Mouse (Mus musculus) erythroblast, embryonic 14.5 days (primary cell): ENCODE measurements around the gene Fam129a. TPM values are rescaled to one million over a fixed set of nuclear protein-coding genes. Genes with fewer than 3 reads are reported as not detected.

ENCODE experiments used
- H3K27me3 ChIP-seq: 2 replicates; pipeline ENCODE4 v1.6.1; 2012; ENCODE audit warnings: inconsistent platforms; ENCODE audit not compliant: control insufficient read depth
- H3K36me3 ChIP-seq: 2 replicates; pipeline ENCODE4 v1.6.1; 2012; ENCODE audit warnings: mild to moderate bottlenecking, inconsistent platforms; ENCODE audit not compliant: control insufficient read depth
- H3K4me1 ChIP-seq: 2 replicates; pipeline ENCODE4 v1.6.1; 2012; ENCODE audit warnings: inconsistent platforms; ENCODE audit not compliant: control insufficient read depth
- H3K4me3 ChIP-seq: replicated peaks from 2 replicates; pipeline ENCODE3; 2012; ENCODE audit warnings: moderate library complexity, mild to moderate bottlenecking, inconsistent platforms
- H3K9me3 ChIP-seq: 2 replicates; pipeline ENCODE4 v1.6.1; 2012; ENCODE audit warnings: low read length, inconsistent platforms, mixed read lengths; ENCODE audit not compliant: control insufficient read depth
- GATA1 ChIP-seq: IDR thresholded peaks from 2 replicates; pipeline ENCODE4 v1.6.1; 2012; ENCODE audit warnings: low read length, inconsistent platforms, mixed read lengths
- TAL1 ChIP-seq: IDR thresholded peaks from 3 replicates; pipeline ENCODE4 v1.6.1; 2012; ENCODE audit warnings: low read length, inconsistent platforms, mixed read lengths
- polyA plus RNA-seq: library from polyadenylated mRNA; stranded (reverse); fragments of >175 nt; gene quantifications from 2 replicates; pipeline ENCODE4 v1.2.3, GENCODE M21; 2012

Fam129a gene
- polyA plus RNA-seq, 1 experiment, result 0.06 TPM

- no peaks in the 10 kb centered on the region for H3K27me3 ChIP-seq
- TF ChIP-seq TAL1, result no peak
- no peak for TF ChIP-seq GATA1
- no peaks in the 10 kb centered on the region for H3K4me1 ChIP-seq
Observed at GRCm38 (mm10) chr1:151657042-151657605, 86.1 kb downstream of the Fam129a start.

GRCm38 (mm10) chr1:151658291-151658830, 87.4 kb downstream of the Fam129a start:
- Histone ChIP-seq H3K27me3 (no peaks in the 10 kb centered on the region), H3K36me3 (no peaks in the 10 kb centered on the region), H3K4me3 (no peak overlapping the region), H3K4me1 (no peaks in the 10 kb centered on the region), H3K9me3 (no peaks in the 10 kb centered on the region)
- TF ChIP-seq GATA1, result no peak
- TF ChIP-seq TAL1, result no peak

More at GRCm38 (mm10) chr1:151657042-151657605, 86.1 kb downstream of the Fam129a start:
- H3K4me3 ChIP-seq, result no peak overlapping the region
- no peaks in the 10 kb centered on the region for H3K9me3 ChIP-seq
- H3K36me3 ChIP-seq, result no peaks in the 10 kb centered on the region

GRCm38 (mm10) chr1:151659636-151660035, 88.7 kb downstream of the Fam129a start:
- H3K27me3 ChIP-seq, result no peaks in the 10 kb centered on the region
- H3K36me3 ChIP-seq, result no peaks in the 10 kb centered on the region
- no peaks in the 10 kb centered on the region for H3K4me1 ChIP-seq
- no peak overlapping the region for H3K4me3 ChIP-seq
- no peak for TF ChIP-seq TAL1
- TF ChIP-seq GATA1, result no peak
- H3K9me3 ChIP-seq, result no peaks in the 10 kb centered on the region

- H3K4me3 ChIP-seq, result no peak overlapping the region
- TF ChIP-seq TAL1 (no peak), GATA1 (no peak)
- no peaks in the 10 kb centered on the region for H3K4me1 ChIP-seq
- no peaks in the 10 kb centered on the region for H3K36me3 ChIP-seq
- no peaks in the 10 kb centered on the region for H3K27me3 ChIP-seq
- no peaks in the 10 kb centered on the region for H3K9me3 ChIP-seq
Observed at GRCm38 (mm10) chr1:151660251-151660650, 89.3 kb downstream of the Fam129a start.

- H3K27me3 ChIP-seq, result no peaks in the 10 kb centered on the region
- H3K36me3 ChIP-seq, result no peaks in the 10 kb centered on the region
- TF ChIP-seq TAL1, result no peak
- no peak for TF ChIP-seq GATA1
- H3K9me3 ChIP-seq, result no peaks in the 10 kb centered on the region
- no peaks in the 10 kb centered on the region for H3K4me1 ChIP-seq
- no peak overlapping the region for H3K4me3 ChIP-seq
Observed at GRCm38 (mm10) chr1:151660883-151661282, 89.9 kb downstream of the Fam129a start.

GRCm38 (mm10) chr1:151661684-151662439, 90.9 kb downstream of the Fam129a start:
- TF ChIP-seq GATA1 (no peak), TAL1 (no peak)
- H3K27me3 ChIP-seq, result no peaks in the 10 kb centered on the region
- H3K4me1 ChIP-seq, result no peaks in the 10 kb centered on the region
- H3K4me3 ChIP-seq, result no peak overlapping the region
- H3K36me3 ChIP-seq, result no peaks in the 10 kb centered on the region
- no peaks in the 10 kb centered on the region for H3K9me3 ChIP-seq

GRCm38 (mm10) chr1:151662958-151663357, 92.0 kb downstream of the Fam129a start:
- H3K36me3 ChIP-seq, result no peaks in the 10 kb centered on the region
- peaks cover 11% of the 10 kb centered on the region for H3K4me1 ChIP-seq
- no peaks in the 10 kb centered on the region for H3K9me3 ChIP-seq
- TF ChIP-seq GATA1, result no peak
- TF ChIP-seq TAL1, result no peak
- no peak overlapping the region for H3K4me3 ChIP-seq
- H3K27me3 ChIP-seq, result no peaks in the 10 kb centered on the region

GRCm38 (mm10) chr1:151664384-151664783, 93.4 kb downstream of the Fam129a start:
- Histone ChIP-seq H3K27me3 (no peaks in the 10 kb centered on the region), H3K4me3 (no peak overlapping the region), H3K9me3 (no peaks in the 10 kb centered on the region), H3K36me3 (no peaks in the 10 kb centered on the region), H3K4me1 (peaks cover 13% of the 10 kb centered on the region)
- TF ChIP-seq TAL1 (no peak), GATA1 (no peak)

GRCm38 (mm10) chr1:151664837-151665431, 93.9 kb downstream of the Fam129a start:
- no peaks in the 10 kb centered on the region for H3K36me3 ChIP-seq
- no peaks in the 10 kb centered on the region for H3K27me3 ChIP-seq
- no peak for TF ChIP-seq TAL1
- TF ChIP-seq GATA1, result no peak
- no peak overlapping the region for H3K4me3 ChIP-seq
- H3K9me3 ChIP-seq, result no peaks in the 10 kb centered on the region
- H3K4me1 ChIP-seq, result peaks cover 13% of the 10 kb centered on the region
